Mouse (Mus musculus): ENCODE data around the gene Dcdc2c. TPM values are rescaled to one million over a fixed set of nuclear protein-coding genes. Genes with fewer than 3 reads are reported as not detected.
A peak's percentile ranks its signal among the peaks of the same experiment; 100 is the strongest.

Dcdc2c gene
- polyA plus RNA-seq, 1 experiment from 2014 or later = 0.20 TPM

DNA sequence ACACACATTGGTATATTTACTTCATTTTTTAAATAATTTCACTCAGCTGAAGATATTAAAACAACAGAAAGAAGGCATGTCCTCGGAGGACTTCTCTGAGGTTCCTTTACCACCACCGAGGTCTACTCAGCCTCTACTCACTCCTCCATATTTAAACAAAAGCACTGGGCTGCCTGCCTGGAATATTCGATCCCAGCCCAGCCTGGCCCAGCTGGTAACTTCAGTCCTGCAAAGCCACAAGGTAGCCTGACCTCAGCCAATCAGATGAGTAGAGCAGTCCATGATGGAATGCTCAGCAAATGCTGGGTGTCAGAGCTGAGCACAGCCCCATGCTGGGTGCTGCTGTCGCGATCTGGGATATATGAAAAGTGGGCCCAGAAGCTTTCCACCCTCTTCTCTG, 115.7 kb downstream of the Dcdc2c start:
- Histone ChIP-seq H3K36me3 (no peaks in the 10 kb centered on the region), H3K27me3 (no peaks in the 10 kb centered on the region), H3K9ac (replicated peaks) (no peak overlapping the region), H3K4me1 (peaks cover 6% of the 10 kb centered on the region; the same call in 1 of the 2 replicates), H3K4me2 (replicated peaks) (no peak overlapping the region), H3K9me3 (no peaks in the 10 kb centered on the region), H3K4me3 (no peak overlapping the region), H3K27ac (replicated peaks) (no peak overlapping the region)
- 68% methylated on average over 5 of the region's 5 CpGs for WGBS
- ATAC-seq (ENCODE audit: low FRiP score, low read depth) = no peak

DNA sequence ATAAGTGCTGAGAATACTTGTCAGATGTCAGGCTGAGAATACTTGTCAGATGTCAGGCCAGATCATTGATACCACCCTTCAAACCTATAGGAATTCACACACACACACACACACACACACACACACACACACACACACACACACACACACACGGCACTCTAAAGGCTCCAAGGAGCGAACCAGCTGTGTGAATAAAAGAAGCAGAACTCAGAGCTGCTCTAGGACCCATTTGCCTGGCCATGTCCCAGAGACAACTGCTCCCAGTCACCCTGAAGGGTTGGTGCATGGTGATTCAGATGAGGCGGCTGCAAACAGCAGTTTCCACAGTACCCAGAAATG, 119.5 kb downstream of the Dcdc2c start:
- Histone ChIP-seq H3K36me3 (no peaks in the 10 kb centered on the region), H3K4me2 (replicated peaks) (no peak overlapping the region), H3K9me3 (0 out of 2 replicates have a peak, but pooled peaks cover 3% of the 10 kb centered on the region), H3K4me1 (peaks cover 6% of the 10 kb centered on the region; the same call in 1 of the 2 replicates), H3K9ac (replicated peaks) (no peak overlapping the region), H3K4me3 (no peak overlapping the region), H3K27me3 (no peaks in the 10 kb centered on the region), H3K27ac (replicated peaks) (no peak overlapping the region)
- 87% methylated on average over 3 of the region's 3 CpGs for WGBS
- 0 out of 2 replicates have a peak, but pooled peaks have one; percentile 49 for ATAC-seq (ENCODE audit: low FRiP score, low read depth)

DNA sequence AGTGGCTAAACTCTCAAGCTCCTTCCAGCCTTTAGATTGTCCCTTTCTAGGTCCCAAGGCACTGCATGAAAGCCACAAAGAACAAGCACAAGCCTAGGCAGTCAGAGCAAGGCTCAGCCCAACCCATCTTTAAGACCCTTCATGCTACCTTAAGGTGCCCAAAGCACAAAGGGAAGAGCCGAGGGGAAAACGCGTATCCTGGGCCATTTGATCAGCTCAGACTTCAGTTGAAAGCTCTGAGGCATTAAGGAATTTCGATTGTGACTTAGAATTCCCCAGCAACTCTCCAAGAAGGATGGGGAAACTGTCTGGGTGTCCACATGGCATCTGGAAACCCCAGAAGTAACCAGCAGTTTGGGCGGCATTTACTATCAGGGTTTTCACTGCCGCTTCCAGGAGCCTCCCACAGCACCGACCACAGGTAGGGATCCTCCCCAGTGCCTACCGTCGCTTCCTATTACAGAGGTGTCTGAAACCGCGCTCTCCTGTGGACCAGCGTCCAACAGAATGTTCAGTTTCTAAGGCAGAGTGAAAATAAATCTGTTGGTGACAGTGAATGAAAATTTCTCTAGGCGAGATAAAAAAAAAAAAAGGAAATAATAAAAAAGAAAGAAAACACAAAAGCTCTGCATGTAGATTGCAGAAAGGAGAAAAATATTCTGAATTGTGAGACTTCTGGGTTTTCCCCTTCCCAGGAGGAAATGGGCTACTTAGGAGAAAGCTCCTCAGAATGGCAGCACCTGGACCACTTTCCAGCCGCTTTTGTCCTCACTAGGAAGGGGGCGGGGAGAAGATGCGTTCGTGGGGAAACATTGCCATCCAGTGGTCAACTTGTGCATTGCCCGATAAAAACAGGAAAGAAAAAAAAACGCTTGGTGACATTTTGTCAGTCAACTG, 120.1 kb downstream of the Dcdc2c start:
- peak; percentile 70; the same call in 1 of the 2 replicates for ATAC-seq (ENCODE audit: low FRiP score, low read depth)
- H3K9ac ChIP-seq (replicated peaks) = peak overlapping the region; percentile 50
- H3K4me1 ChIP-seq = peaks cover 6% of the 10 kb centered on the region; the same call in 1 of the 2 replicates
- no peaks in the 10 kb centered on the region for H3K36me3 ChIP-seq
- 0 out of 2 replicates have a peak, but pooled peaks cover 3% of the 10 kb centered on the region for H3K9me3 ChIP-seq
- 6% methylated on average over 19 of the region's 19 CpGs for WGBS
- peak overlapping the region; percentile 33 for H3K4me3 ChIP-seq
- H3K27ac ChIP-seq (replicated peaks) = peak overlapping the region; percentile 81
- no peaks in the 10 kb centered on the region for H3K27me3 ChIP-seq
- H3K4me2 ChIP-seq (replicated peaks) = peak overlapping the region; percentile 57

DNA sequence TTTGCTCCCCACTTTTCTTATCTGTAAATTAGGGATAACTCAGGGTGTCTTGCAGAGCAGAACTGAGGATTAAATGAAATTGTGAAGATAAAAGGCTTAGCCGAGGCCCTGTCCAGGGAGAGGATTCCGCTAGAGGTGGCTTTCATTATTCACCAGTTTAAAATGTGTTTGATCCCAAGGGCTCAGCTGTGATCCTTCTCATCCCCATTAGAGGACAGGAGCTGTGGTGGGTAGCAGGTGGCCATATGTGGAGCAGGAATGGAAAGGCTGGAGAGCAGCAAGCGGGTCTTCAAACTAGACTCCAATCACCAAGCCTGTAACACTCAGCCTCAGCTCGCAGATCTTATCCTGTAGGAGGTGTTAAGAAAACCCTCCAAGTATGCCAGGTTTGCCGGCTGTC, 122.3 kb downstream of the Dcdc2c start:
- Histone ChIP-seq H3K4me2 (replicated peaks) (no peak overlapping the region), H3K4me3 (no peak overlapping the region), H3K9me3 (0 out of 2 replicates have a peak, but pooled peaks cover 3% of the 10 kb centered on the region), H3K27ac (replicated peaks) (no peak overlapping the region), H3K9ac (replicated peaks) (no peak overlapping the region), H3K36me3 (no peaks in the 10 kb centered on the region), H3K27me3 (no peaks in the 10 kb centered on the region), H3K4me1 (peaks cover 6% of the 10 kb centered on the region; the same call in 1 of the 2 replicates)
- WGBS = 80% methylated on average over 5 of the region's 5 CpGs
- no peak for ATAC-seq (ENCODE audit: low FRiP score, low read depth)

DNA sequence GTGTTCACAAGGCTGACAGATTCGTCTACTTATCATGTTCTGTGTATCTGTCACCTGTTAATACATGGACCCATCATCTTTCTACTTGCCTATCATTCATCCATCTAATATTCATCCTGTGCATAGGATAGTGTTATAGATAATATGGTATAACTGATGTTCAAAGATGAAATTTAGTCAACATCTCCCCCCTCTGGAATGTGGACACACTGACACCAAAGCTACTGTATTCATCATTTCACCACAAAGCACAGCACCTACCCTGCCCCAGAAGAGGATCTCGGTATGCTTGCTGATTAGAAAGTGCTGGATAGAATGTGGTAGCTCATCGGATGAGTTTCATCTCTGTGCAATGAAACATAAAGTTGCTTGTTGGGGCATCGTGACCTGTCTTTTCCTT, 135.2 kb downstream of the Dcdc2c start:
- Histone ChIP-seq H3K27ac (replicated peaks) (no peak overlapping the region), H3K9me3 (no peaks in the 10 kb centered on the region), H3K9ac (replicated peaks) (no peak overlapping the region), H3K4me3 (no peak overlapping the region), H3K4me2 (replicated peaks) (no peak overlapping the region), H3K36me3 (no peaks in the 10 kb centered on the region), H3K4me1 (no peaks in the 10 kb centered on the region), H3K27me3 (no peaks in the 10 kb centered on the region)
- 92% methylated on average over 4 of the region's 4 CpGs for WGBS
- ATAC-seq (ENCODE audit: low FRiP score, low read depth) = no peak

DNA sequence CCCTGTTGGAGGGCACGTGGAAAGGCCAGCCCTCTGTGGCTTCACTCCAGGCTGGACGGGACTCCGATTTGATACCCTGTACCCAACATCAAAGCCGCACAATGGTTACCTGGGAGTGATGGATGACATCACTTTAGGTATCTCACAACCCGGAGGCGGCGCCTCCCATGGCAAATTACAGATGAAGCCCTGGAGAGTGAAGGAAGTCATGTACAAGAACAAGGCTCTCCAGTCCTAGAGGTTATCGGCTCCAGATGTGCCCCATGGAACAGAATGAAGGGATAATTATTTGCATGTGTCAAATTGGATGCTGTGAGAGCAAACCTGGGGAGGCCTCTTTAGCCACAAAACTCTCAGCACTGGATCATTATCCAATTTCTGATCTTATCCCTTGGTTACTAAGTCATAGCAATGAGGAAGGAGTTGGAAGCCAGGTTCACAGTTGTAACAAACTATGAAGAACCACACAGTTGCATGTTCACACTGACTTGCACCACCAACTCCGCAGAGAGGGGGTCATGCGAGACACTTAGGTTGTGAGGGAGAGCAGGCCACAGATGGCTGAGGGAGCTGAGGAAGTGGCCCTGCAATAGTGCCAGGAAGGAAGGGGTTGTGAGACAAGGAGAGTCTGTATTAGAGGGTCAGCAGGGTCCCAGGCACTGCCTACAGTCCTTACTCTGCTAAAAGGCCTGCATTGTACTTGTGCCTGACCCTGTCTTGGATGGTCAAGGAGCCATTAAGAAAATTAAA, 144.4 kb downstream of the Dcdc2c start:
- Histone ChIP-seq H3K9ac (replicated peaks) (no peak overlapping the region), H3K9me3 (0 out of 2 replicates have a peak, but pooled peaks cover 2% of the 10 kb centered on the region), H3K27me3 (peaks cover 10% of the 10 kb centered on the region; the same call in 1 of the 2 replicates), H3K27ac (replicated peaks) (no peak overlapping the region), H3K4me3 (no peak overlapping the region), H3K4me2 (replicated peaks) (no peak overlapping the region), H3K36me3 (no peaks in the 10 kb centered on the region), H3K4me1 (no peaks in the 10 kb centered on the region)
- ATAC-seq (ENCODE audit: low FRiP score, low read depth) = no peak
- WGBS = 83% methylated on average over 10 of the region's 10 CpGs

DNA sequence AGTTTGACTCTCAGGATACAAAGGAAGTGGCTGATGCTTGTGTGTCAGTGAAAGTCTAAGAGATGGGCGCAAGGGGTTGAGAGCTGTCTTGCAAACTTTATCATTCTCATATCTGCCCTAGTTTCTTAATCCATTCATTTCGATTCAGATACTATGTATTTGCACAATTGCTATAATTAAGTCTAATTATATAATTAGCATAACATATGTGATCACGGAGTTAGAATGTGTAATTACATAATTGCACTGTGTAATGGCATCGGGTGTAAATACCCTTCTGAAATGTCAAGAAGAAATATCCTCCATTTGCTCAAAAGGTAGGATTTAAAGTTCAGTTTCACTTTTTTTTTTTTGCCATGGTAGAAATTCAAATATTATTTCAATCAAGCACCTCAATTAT, 149.9 kb downstream of the Dcdc2c start:
- WGBS = 85% methylated on average over 4 of the region's 4 CpGs
- no peaks in the 10 kb centered on the region for H3K9me3 ChIP-seq
- ATAC-seq (ENCODE audit: low FRiP score, low read depth) = no peak
- H3K4me3 ChIP-seq = no peak overlapping the region
- no peak overlapping the region for H3K27ac ChIP-seq (replicated peaks)
- no peaks in the 10 kb centered on the region for H3K4me1 ChIP-seq
- H3K4me2 ChIP-seq (replicated peaks) = no peak overlapping the region
- H3K9ac ChIP-seq (replicated peaks) = no peak overlapping the region
- peaks cover 43% of the 10 kb centered on the region for H3K27me3 ChIP-seq
- H3K36me3 ChIP-seq = no peaks in the 10 kb centered on the region

DNA sequence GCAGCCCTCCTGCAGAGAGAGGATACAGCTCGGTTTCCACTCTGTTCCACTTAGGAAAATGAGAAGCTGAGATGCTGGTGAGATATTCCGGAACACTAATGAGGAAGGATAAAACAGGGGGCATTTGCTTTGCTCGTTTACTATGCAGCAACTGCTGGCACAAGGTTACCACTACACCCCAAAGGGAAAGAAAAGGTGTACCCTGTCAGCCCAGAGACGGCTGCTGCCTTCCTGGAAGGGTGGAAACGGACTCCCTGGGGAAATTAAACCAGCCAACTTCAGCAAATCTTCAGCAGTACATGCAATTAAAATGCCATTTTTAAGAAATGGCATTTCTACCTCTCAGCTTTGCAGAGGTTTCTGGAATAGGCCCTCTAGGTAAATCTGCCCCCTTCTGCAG, 150.8 kb downstream of the Dcdc2c start:
- H3K4me2 ChIP-seq (replicated peaks) = no peak overlapping the region
- H3K4me3 ChIP-seq = no peak overlapping the region
- no peaks in the 10 kb centered on the region for H3K4me1 ChIP-seq
- H3K9me3 ChIP-seq = no peaks in the 10 kb centered on the region
- H3K27me3 ChIP-seq = peaks cover 52% of the 10 kb centered on the region
- no peak overlapping the region for H3K27ac ChIP-seq (replicated peaks)
- WGBS = 68% methylated on average over 5 of the region's 5 CpGs
- H3K36me3 ChIP-seq = no peaks in the 10 kb centered on the region
- ATAC-seq (ENCODE audit: low FRiP score, low read depth) = no peak
- H3K9ac ChIP-seq (replicated peaks) = no peak overlapping the region

DNA sequence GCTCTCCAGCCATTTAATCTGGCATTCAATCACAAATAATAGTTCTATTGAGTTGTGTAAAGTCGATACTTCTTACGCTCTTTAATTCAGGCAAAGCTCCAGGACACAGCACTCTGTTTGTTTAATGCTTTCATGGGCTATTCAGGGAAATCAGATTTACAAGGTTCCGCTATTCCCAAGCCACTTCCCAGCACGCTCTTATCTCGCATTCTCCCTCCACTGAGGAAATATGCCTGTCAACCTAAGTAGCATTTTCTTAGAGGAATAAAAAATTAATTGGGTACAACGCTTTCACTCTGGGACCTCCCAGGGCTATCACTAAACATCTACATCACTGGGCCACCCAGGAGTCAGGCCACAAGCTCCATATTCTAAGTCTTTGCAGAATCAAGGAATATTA, 160.1 kb downstream of the Dcdc2c start:
- 0 out of 2 replicates have a peak, but pooled peaks cover 10% of the 10 kb centered on the region for H3K9me3 ChIP-seq
- 11% methylated on average over 6 of the region's 6 CpGs for WGBS
- ATAC-seq (ENCODE audit: low FRiP score, low read depth) = peak; percentile 62
- H3K4me1 ChIP-seq = peaks cover 4% of the 10 kb centered on the region; the same call in 1 of the 2 replicates
- no peaks in the 10 kb centered on the region for H3K36me3 ChIP-seq
- no peak overlapping the region for H3K4me2 ChIP-seq (replicated peaks)
- peaks cover 81% of the 10 kb centered on the region for H3K27me3 ChIP-seq
- no peak overlapping the region for H3K27ac ChIP-seq (replicated peaks)
- no peak overlapping the region for H3K9ac ChIP-seq (replicated peaks)
- H3K4me3 ChIP-seq = no peak overlapping the region

Other genes starting within 250 kb of the Dcdc2c start
- gene Allc, start 30.1 kb upstream of the Dcdc2c start, polyA plus RNA-seq (2016; fragmentation: Nextera tagmentation; extraction: Ambion mirVana) = not detected in 2 replicates
- gene Colec11, start 71.0 kb upstream of the Dcdc2c start, polyA plus RNA-seq (2016; fragmentation: Nextera tagmentation; extraction: Ambion mirVana) = 0.17 TPM in 1 of 2 replicates, not detected in the other
- 607 and 611 TPM in 2 replicates for gene Rps7, start 83.6 kb upstream of the Dcdc2c start, polyA plus RNA-seq (2016; fragmentation: Nextera tagmentation; extraction: Ambion mirVana)
- 29.4 and 31.1 TPM in 2 replicates for gene Rnaseh1, start 97.2 kb upstream of the Dcdc2c start, polyA plus RNA-seq (2016; fragmentation: Nextera tagmentation; extraction: Ambion mirVana)
- gene Adi1, start 122.8 kb upstream of the Dcdc2c start, polyA plus RNA-seq (2016; fragmentation: Nextera tagmentation; extraction: Ambion mirVana) = 36.5 and 37.8 TPM in 2 replicates
- 42.1 and 45.8 TPM in 2 replicates for gene Trappc12, start 198.1 kb upstream of the Dcdc2c start, polyA plus RNA-seq (2016; fragmentation: Nextera tagmentation; extraction: Ambion mirVana)
- gene Eipr1, start 199.4 kb upstream of the Dcdc2c start, polyA plus RNA-seq (2016; fragmentation: Nextera tagmentation; extraction: Ambion mirVana) = 53.6 and 55.0 TPM in 2 replicates